ENCODE assay signal across 8 mouse cellular contexts in genomic region chr11:94990749-94991577, GRCm38 (mm10). TPM values are rescaled to one million over a fixed set of nuclear protein-coding genes. Genes with fewer than 3 reads are reported as not detected.
DNase-seq lines count a peak whose midpoint lies in the region; ATAC-seq and TF ChIP-seq lines count a peak whose summit lies in the region.

Gene Ppp1r9b (plus strand): TSS chr11:94991035.

- no peaks in the 10 kb centered on the region for H3K9me3 ChIP-seq in E14TG2a.4 (ENCODE audit: low read length)
- H3K9me3 ChIP-seq in forebrain, embryonic 11.5 days (ENCODE audit: control insufficient read depth, low read length), result no peaks in the 10 kb centered on the region
- no peaks in the 10 kb centered on the region for H3K9me3 ChIP-seq in heart, embryonic 15.5 days (replicated peaks)
- no peaks in the 10 kb centered on the region for H3K9me3 ChIP-seq in liver, embryonic 16.5 days (replicated peaks; ENCODE audit: control insufficient read depth, low read length)
- H3K9me3 ChIP-seq in neural tube, embryonic 12.5 days, result no peaks in the 10 kb centered on the region
- no peaks in the 10 kb centered on the region for H3K9me3 ChIP-seq in stomach, postnatal 0 days (ENCODE audit: control insufficient read depth, low read length)

- peaks cover 25% of the 10 kb centered on the region for H3K36me3 ChIP-seq in E14TG2a.4 (ENCODE audit: insufficient read depth, low read length)
- no peaks in the 10 kb centered on the region; the same call in 1 of the 2 replicates for H3K36me3 ChIP-seq in forebrain, embryonic 11.5 days (ENCODE audit: control insufficient read depth, insufficient read depth, low read length)
- no peaks in the 10 kb centered on the region for H3K36me3 ChIP-seq in heart, embryonic 15.5 days
- H3K36me3 ChIP-seq in liver, embryonic 16.5 days (ENCODE audit: control insufficient read depth, insufficient read depth), result no peaks in the 10 kb centered on the region
- H3K36me3 ChIP-seq in neural tube, embryonic 12.5 days, result peaks cover 8% of the 10 kb centered on the region
- H3K36me3 ChIP-seq in stomach, postnatal 0 days (ENCODE audit: control insufficient read depth, insufficient read depth, low read length), result no peaks in the 10 kb centered on the region

- H3K27ac ChIP-seq in forebrain, embryonic 11.5 days (ENCODE audit: low read depth, low read length), result peak within 1 kb of the TSS; percentile 81
- peak within 1 kb of the TSS; percentile 92 for H3K27ac ChIP-seq in heart, embryonic 15.5 days
- H3K27ac ChIP-seq in liver, embryonic 16.5 days (ENCODE audit: low read length), result peak within 1 kb of the TSS; percentile 77
- H3K27ac ChIP-seq in neural tube, embryonic 12.5 days, result peak within 1 kb of the TSS; percentile 86
- H3K27ac ChIP-seq in stomach, postnatal 0 days (replicated peaks), result peak within 1 kb of the TSS; percentile 93

- ATAC-seq in forebrain, embryonic 11.5 days (replicated peaks; ENCODE audit: low FRiP score), result peak; percentile 89
- peak; percentile 79 for ATAC-seq in heart, embryonic 15.5 days (replicated peaks; ENCODE audit: insufficient number of reproducible peaks, insufficient read depth, low FRiP score, low read depth)
- peak; percentile 83 for ATAC-seq in liver, embryonic 16.5 days (ENCODE audit: low read depth)
- peak; percentile 79 for ATAC-seq in neural tube, embryonic 12.5 days (ENCODE audit: low FRiP score, low read depth)
- ATAC-seq in stomach, postnatal 0 days (ENCODE audit: low FRiP score, low TSS enrichment), result peak; percentile 80

- H3K4me3 ChIP-seq in E14TG2a.4 (replicated peaks; ENCODE audit: low read length), result peak within 1 kb of the TSS; percentile 86
- peak within 1 kb of the TSS; percentile 89 for H3K4me3 ChIP-seq in forebrain, embryonic 11.5 days (ENCODE audit: low read depth, low read length)
- peak within 1 kb of the TSS; percentile 73 for H3K4me3 ChIP-seq in heart, embryonic 15.5 days
- H3K4me3 ChIP-seq in liver, embryonic 16.5 days (ENCODE audit: low read depth, low read length), result peak within 1 kb of the TSS; percentile 84
- H3K4me3 ChIP-seq in neural tube, embryonic 12.5 days, result peak within 1 kb of the TSS; percentile 93
- peak within 1 kb of the TSS; percentile 90 for H3K4me3 ChIP-seq in stomach, postnatal 0 days (ENCODE audit: low read depth, low read length)

- peaks cover 83% of the 10 kb centered on the region for H3K4me1 ChIP-seq in E14TG2a.4 (replicated peaks; ENCODE audit: low read depth, low read length)
- H3K4me1 ChIP-seq in forebrain, embryonic 11.5 days (replicated peaks; ENCODE audit: control insufficient read depth, insufficient read depth, low read length), result peaks cover 28% of the 10 kb centered on the region
- H3K4me1 ChIP-seq in heart, embryonic 15.5 days (replicated peaks), result peaks cover 82% of the 10 kb centered on the region
- H3K4me1 ChIP-seq in liver, embryonic 16.5 days (ENCODE audit: control insufficient read depth, low read depth, low read length), result peaks cover 78% of the 10 kb centered on the region
- peaks cover 58% of the 10 kb centered on the region for H3K4me1 ChIP-seq in neural tube, embryonic 12.5 days
- peaks cover 17% of the 10 kb centered on the region; the same call in 1 of the 2 replicates for H3K4me1 ChIP-seq in stomach, postnatal 0 days (replicated peaks; ENCODE audit: control insufficient read depth, insufficient read depth)

- DNase-seq in c-Kit-positive CD71-positive TER-119-negative erythroid progenitor cells, embryonic 14.5 days (ENCODE audit: low read depth), result peak; percentile 85
- peak; percentile 97 for DNase-seq in forebrain, embryonic 11.5 days (ENCODE audit: low spot score)
- peak; percentile 92 to 95 for DNase-seq in kidney, postnatal 25 days
- peak; percentile 94 for DNase-seq in stomach, postnatal 0 days (ENCODE audit: low spot score)

- H3K27me3 ChIP-seq in E14TG2a.4 (ENCODE audit: insufficient read depth, low read length), result peaks cover 32% of the 10 kb centered on the region
- H3K27me3 ChIP-seq in forebrain, embryonic 11.5 days (ENCODE audit: control insufficient read depth, insufficient read depth, low read length), result no peaks in the 10 kb centered on the region
- H3K27me3 ChIP-seq in heart, embryonic 15.5 days, result no peaks in the 10 kb centered on the region
- no peaks in the 10 kb centered on the region for H3K27me3 ChIP-seq in liver, embryonic 16.5 days (ENCODE audit: control insufficient read depth, insufficient read depth, low read depth, low read length)
- no peaks in the 10 kb centered on the region for H3K27me3 ChIP-seq in neural tube, embryonic 12.5 days (replicated peaks)
- H3K27me3 ChIP-seq in stomach, postnatal 0 days (ENCODE audit: control insufficient read depth, insufficient read depth, low read length), result no peaks in the 10 kb centered on the region

- WGBS in forebrain, embryonic 11.5 days, result under 1% methylated on average over 60 of the region's 69 CpGs
- WGBS in heart, embryonic 15.5 days, result under 1% methylated on average over 65 of the region's 69 CpGs
- WGBS in liver, embryonic 16.5 days (ENCODE audit: insufficient replicate concordance), result under 1% methylated on average over 49 of the region's 69 CpGs
- under 1% methylated on average over 57 of the region's 69 CpGs for WGBS in neural tube, embryonic 12.5 days
- WGBS in stomach, postnatal 0 days, result 1% methylated on average over 48 of the region's 69 CpGs

- TF ChIP-seq EP300 in stomach, postnatal 0 days (optimal IDR thresholded peaks at IDR 0.05), result no peak

- peak within 1 kb of the TSS; percentile 94 for H3K9ac ChIP-seq in forebrain, embryonic 11.5 days (ENCODE audit: low read length)
- peak within 1 kb of the TSS; percentile 82 for H3K9ac ChIP-seq in heart, embryonic 15.5 days
- H3K9ac ChIP-seq in liver, embryonic 16.5 days (ENCODE audit: low read depth, low read length), result peak within 1 kb of the TSS; percentile 87
- H3K9ac ChIP-seq in neural tube, embryonic 12.5 days, result peak within 1 kb of the TSS; percentile 97
- peak within 1 kb of the TSS; percentile 86 for H3K9ac ChIP-seq in stomach, postnatal 0 days (ENCODE audit: low read length)

- TF ChIP-seq CTCF in E14TG2a.4 (conservative IDR thresholded peaks at IDR 0.05; ENCODE audit: low read length), result peak; percentile 24
- TF ChIP-seq CTCF in stomach, postnatal 0 days (IDR thresholded peaks at IDR 0.05; ENCODE audit: low read depth), result peak; percentile 74

- peak within 1 kb of the TSS; percentile 99 for H3K4me2 ChIP-seq in forebrain, embryonic 11.5 days (ENCODE audit: low read depth, low read length, severe bottlenecking)
- H3K4me2 ChIP-seq in heart, embryonic 15.5 days, result peak within 1 kb of the TSS; percentile 98
- peak within 1 kb of the TSS; percentile 97 for H3K4me2 ChIP-seq in liver, embryonic 16.5 days (ENCODE audit: low read depth, low read length)
- peak within 1 kb of the TSS; percentile 88 for H3K4me2 ChIP-seq in neural tube, embryonic 12.5 days (replicated peaks)
- peak within 1 kb of the TSS; percentile 99 for H3K4me2 ChIP-seq in stomach, postnatal 0 days (replicated peaks; ENCODE audit: low read depth)

RNA-seq across cellular contexts. Expression of gene Ppp1r9b, which starts in this region (rescaled TPM):
- 17.2 and 18.6 TPM in 2 replicates for polyA plus RNA-seq in forebrain, embryonic 11.5 days (2014; fragmentation: Nextera tagmentation; extraction: Ambion mirVana)
- polyA plus RNA-seq in heart, embryonic 15.5 days (2015; fragmentation: Nextera tagmentation; extraction: Ambion mirVana), result 5.0 and 6.6 TPM in 2 replicates
- 7.1 and 7.6 TPM in 2 replicates for polyA plus RNA-seq in liver, embryonic 16.5 days (2015; fragmentation: Nextera tagmentation; extraction: Ambion mirVana)
- polyA plus RNA-seq in neural tube, embryonic 12.5 days (2016; fragmentation: Nextera tagmentation; extraction: Ambion mirVana), result 18.2 and 19.7 TPM in 2 replicates
- polyA plus RNA-seq in stomach, postnatal 0 days (2015; fragmentation: Nextera tagmentation; extraction: Ambion mirVana), result 4.9 and 5.4 TPM in 2 replicates

Comparison
In these comparisons a context has a peak if more than half of its experiments do, and no peak if none do; other contexts are left out.
1. Peak in every context shown above with its lines: DNase-seq, ATAC-seq, H3K4me3 ChIP-seq and H3K27ac ChIP-seq.